Mouse (Mus musculus) urinary bladder, postnatal 10 days (tissue): ENCODE measurements around the gene Gtdc1.

Experiments used
- DNase-seq: peaks from one replicate; pipeline ENCODE4 v3.0.0; 2022; ENCODE audit warnings: low spot score

Gtdc1 gene

DNA sequence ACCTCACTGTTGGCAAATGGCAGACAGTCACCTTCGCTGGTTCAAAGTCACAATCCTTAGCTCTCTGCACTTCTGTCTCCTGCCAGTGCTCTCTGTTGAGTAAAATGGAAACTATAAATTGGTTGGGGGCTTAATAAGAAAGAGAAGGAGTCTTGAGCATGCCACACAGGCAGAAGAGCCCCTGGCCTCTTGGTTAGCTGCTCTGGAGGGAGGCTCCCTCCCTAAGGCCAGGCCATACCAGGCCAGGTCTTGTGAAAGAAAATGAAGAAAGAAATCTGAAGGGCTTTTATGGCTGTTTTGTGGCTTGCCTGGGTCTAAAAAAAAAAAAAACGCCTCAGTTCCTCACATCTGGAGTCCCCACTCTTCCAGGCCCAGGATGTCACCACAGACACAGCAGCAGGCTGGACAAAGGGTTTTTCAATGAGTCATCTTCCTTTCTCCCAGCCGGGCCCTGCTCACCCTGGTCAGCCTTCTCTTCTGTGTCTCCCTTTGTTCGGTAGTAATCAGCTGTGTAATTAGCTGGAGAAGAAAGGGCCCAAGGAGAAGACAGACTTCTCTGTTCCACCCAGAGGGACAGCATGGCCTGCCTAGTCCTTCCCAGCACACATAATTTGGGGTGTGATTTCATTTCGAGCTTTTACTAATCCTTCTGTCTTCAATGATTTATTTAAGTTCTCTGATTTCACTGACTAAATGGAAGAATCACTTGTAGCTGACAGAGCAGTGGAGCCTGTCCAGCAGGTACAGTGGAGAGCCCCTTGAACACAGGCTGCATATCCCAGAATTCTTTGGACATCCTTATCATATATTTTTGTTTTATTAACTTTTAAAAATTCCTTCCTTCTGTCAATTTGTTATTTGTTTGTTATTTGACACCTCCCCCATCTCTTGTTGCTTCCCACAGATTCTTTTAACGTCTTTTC, 401.1 kb downstream of the Gtdc1 start:
- DNase-seq = no peak

DNA sequence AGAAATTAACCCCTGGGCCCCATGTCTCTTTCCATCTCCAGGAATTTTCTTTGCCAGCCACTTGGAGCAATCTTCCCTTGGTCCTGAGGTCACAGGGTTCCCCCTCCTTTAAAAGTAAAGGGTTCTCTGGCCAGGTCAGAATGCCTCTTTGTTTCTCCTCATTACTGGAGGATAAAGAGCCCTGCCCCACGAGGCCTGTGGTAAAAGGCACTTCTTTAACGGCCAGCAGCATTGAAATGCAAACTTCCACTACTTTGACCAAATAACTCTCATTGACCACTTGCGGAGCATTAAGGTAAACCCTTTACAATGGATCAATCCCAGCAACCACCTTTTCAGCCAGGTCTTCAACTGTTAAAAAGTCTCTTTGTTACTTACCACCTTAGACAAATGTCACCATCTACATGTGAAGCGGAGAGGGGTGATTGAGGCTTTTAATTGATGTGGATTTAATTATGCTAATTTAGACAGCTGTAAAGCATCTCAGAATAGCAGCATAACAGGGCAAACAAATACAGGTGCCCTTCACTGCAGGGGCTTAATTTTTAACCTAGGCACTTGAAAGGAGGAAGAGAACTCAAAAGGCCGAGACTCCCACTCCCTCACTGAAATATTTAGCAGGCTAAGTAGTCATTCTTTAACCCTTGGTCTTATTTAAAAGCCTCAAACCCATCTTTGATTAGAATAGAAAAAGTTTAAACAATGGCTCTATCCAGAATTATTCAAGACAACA, 402.1 kb downstream of the Gtdc1 start:
- DNase-seq = no peak

DNA sequence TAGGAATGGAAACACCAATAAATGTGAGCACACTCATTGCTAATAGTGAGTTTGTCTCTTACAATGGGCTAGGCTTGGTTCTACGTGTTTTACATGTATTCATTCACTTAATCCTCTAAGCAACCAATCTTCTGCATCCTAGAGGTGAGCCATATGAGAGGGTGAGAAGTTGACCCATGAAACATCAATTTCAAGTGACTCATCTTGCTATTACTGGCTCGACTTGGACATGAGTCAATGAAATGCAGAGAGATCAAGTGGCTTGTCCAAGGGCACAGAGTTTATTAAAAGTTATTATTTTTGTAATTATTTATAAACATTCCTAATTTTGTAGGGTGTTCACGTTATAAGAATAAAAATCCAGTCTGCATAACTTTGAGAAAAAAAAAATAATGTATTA, 408.2 kb downstream of the Gtdc1 start:
- DNase-seq = no peak

DNA sequence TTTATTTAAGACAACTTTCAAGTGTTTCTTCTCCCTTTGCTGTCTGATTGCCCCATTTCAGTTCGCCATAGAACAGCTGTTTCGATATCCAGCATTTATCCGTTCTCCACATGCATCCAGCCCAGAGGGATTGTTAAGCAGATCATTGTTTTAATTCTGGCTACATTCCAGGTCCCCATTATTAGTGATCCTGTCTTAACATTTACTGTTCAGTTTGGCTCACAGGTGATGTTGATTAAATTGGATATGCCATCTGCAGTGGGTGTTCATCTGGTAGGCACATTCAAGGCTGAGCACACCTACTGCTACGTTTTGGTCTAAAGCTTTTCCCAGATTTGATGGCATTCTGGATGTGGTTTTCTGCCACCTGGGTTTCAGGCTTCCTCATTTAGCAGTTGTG, 409.4 kb downstream of the Gtdc1 start:
- no peak for DNase-seq
